Mouse (Mus musculus) thymus, postnatal 4 days (tissue): ENCODE data around the gene Copb1.
"Not testable (repeated sequence)": the region's sequence is repeated elsewhere in the genome, so short reads cannot be mapped to it uniquely, and the experiment has no call there.

ENCODE experiments used
- DNase-seq: peaks from one replicate; pipeline ENCODE4 v3.0.0; 2021

Gene Copb1

DNA sequence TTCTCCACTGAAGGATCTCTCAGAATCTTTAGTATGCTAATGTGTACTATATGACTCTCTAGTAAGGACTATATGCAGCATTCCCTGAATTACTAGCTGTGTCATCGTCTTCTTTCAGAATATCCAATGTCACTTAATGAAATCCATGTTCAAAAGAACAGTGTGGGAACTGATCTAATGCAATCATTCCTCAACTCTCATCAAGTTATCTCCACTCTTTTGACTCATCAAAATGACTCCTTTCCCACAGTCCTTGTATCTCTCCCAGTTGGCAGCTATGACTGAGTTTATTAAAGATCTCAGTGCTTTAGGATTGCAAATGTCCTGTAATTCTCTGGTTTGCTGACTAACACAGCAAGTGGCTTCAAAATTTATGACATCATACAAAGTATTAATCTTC is 40.1 kb downstream of the Copb1 start:
- DNase-seq: no peak

DNA sequence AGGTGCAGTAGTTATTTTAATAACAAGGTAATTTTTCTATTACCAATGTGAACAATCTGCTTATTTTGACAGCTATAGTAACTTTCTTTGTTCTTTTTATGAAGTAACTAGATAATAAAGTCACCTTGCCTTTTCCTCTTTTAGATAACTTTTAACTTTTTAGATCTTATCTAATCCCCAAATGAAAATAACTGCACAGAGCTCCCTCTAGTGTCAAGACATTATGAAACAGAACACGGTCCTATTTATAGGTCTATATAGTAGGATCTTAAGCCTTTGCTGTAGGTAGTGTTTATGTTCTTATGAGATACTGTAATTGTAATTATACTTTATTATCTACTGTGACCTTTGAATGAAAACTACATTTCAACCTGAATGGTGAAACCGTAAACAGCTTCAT is 41.0 kb downstream of the Copb1 start:
- no peak for DNase-seq

DNA sequence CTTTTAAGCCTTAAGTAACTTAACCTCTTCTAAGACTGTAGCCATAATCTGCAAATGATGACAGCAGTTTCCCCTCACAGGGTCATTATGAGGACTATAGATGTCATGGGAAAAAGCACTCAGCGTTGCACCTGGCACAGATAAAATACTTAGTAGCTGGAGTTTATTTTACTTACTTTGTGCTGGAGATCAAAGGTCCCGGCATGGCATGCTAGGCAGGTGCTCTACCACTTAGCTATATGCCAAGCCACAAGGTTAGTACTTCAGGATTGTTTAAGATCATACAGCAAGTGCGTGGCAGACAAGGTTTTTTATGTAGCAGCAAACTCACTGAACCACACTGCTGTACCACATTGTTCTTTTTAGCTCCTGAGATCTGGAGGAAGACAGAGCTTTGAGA is 43.9 kb downstream of the Copb1 start:
- peak; percentile 55 for DNase-seq

DNA sequence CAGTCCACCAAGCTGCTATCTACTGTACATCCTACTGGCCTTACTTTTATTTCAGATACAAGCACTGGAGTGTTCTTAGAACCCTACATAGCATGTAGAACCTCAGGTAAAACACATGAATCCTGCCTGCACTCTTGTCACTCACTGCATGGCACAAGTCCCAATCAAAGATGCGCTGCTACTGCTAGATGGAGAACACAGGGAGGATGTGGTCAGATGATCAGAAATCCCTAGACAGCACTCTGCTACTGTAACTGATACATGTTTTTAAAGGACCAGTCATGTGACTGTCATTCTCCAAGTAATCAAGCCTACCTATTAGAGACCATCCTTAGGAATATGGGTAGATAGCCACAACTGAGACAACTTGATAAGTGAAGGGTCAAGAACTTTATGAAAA is 44.7 kb downstream of the Copb1 start:
- DNase-seq: no peak

- DNase-seq: no peak
Observed at GRCm38 (mm10) chr7:114203491-114204359, 50.8 kb downstream of the Copb1 start.

DNA sequence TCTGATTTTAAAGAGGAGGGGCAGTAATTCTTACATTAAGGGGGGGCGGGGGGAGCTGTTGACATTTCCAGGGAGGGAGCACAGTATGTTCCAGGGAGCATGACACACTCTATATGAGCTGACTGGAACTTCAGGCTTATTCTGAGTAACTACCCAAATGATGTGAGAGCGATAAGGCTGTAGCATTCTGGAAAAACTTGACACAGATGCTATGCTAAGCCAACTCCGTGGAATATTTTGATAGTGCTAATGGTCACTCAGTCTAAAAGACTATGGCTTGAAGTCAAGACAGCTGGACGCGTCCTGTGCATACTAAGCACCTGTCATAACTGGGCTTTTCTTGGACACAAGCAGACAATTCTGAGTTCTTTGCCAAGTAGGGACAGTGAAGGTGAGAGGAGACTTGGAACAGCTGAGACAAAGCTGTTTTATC is 51.5 kb downstream of the Copb1 start:
- DNase-seq: no peak

GRCm38 (mm10) chr7:114200651-114201050 is 53.9 kb downstream of the Copb1 start:
- DNase-seq: no peak

- DNase-seq: no peak
Observed at GRCm38 (mm10) chr7:114199428-114200110, 54.9 kb downstream of the Copb1 start.

DNA sequence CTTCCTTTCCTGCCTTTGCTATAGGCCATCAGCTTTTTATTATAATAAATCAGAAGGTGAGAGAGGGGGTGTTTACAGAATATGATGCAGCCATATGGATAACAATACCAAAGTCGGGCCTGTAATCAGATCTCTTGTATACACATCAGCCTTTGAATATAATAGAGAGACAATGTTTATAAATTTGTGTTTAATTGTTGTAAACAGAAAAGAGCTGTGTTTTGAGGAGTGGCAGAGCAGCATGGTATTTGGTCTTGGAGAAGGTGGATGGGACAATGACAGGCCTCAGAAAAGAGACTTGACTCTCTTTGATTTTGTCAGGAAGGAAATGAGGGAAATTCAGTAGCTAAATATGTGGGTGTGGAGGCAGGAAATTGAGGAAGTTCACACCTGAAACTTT is 56.3 kb downstream of the Copb1 start:
- no peak for DNase-seq

GRCm38 (mm10) chr7:114196588-114196987 is 57.9 kb downstream of the Copb1 start:
- DNase-seq: not testable (repeated sequence)

- not testable (repeated sequence) for DNase-seq
Observed at GRCm38 (mm10) chr7:114194788-114195187, 59.7 kb downstream of the Copb1 start.

GRCm38 (mm10) chr7:114194224-114194623 is 60.3 kb downstream of the Copb1 start:
- no peak for DNase-seq

GRCm38 (mm10) chr7:114193284-114194067 is 61.0 kb downstream of the Copb1 start:
- no peak for DNase-seq

DNA sequence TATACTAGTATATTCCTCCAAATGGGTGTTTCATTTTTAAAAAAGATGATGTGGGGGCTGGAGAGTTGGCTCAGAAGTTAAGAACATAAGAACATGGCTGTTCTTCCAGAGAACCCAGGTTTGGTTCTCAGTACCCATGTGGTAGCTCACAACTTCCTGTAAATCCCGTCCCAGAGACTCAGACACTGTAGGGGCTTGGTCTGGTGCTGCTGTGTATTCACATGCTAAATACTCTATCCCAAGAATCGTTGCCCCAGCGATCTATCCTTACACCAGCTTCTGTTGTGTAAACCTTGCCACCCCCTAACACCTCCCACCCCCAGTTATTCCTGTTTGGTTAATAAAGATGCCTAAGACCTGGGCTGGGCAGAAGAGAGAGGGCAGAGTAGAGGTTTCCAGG is 61.9 kb downstream of the Copb1 start:
- DNase-seq: no peak

DNA sequence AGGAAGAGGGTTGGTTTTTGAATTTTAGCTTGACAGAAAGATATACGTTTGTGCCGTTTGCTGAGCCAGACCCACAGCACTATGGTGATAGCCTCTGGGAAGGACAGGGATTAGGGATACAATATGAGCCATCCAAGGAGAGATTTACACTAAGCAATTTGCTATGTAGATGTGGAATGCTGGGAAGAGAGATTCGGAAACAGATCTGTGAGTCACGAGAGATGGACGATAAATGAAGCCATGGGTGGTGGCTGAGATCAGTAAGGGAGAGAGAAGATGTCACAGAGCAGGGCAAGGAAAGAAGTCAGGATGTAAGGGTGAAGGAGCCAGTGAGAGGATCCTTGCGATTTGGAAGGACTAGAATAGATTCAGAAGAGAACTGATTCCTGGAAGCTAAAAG is 71.1 kb downstream of the Copb1 start:
- DNase-seq: no peak

DNA sequence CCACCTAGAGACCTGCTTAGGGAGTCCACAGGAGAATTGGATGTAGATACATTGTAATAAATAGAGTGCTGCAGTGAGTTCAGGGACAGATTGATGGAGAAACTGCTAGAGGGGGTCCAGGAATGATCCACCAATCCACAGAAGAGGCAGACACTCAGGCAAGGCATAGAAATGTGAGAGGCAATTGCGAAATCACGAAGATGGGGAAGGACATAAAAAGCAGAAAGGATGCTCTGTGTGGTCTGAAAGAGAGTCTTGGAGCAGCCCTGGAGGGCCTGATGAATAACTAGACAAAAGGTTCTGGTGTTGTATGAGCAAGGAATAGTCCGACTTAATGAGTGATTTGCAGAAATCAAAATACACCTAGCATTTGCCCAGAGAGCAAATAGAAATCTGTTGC is 71.8 kb downstream of the Copb1 start:
- DNase-seq: no peak

- DNase-seq: peak; percentile 74
Observed at GRCm38 (mm10) chr7:114181391-114181790, 73.1 kb downstream of the Copb1 start.

GRCm38 (mm10) chr7:114176588-114176987 is 77.9 kb downstream of the Copb1 start:
- DNase-seq: no peak

DNA sequence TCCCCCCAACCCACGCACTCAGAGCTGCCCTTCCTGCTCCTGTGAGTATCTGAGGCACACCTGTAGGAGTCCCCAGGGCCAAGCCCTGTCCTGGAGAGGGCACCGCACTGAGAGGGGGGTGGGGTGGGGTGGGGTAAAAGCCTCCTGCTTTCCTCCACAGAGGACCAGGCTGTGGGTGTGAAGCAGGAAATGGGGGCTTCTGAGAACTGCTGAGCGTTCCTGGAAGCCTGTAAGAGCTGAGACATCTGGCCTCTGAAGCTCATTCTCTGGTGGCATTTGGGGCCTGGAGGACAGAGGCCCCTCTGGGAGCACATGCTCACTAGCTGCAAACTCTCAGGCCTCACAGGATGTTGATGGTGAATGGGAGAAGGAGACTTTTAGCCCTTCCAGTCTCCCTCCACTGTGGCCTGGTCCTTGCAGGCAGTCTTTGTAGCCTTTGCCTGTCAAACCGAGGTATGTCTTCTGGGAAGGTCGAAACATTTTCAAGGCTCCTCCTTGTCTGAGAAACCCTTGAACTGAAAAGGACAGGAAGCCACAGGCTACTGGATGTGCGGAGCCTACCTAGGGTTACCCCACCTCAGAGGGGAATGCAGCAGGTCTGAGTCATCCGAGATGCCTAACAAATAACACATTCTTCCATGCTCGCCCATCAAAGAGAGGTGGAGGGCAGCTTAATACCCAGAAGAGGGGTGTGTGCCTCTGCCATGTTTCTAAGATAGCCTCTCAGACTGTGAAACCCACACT is 83.0 kb downstream of the Copb1 start:
- DNase-seq: peak; percentile 64

- DNase-seq: no peak
Observed at GRCm38 (mm10) chr7:114169996-114170395, 84.5 kb downstream of the Copb1 start.

- DNase-seq: no peak
Observed at GRCm38 (mm10) chr7:114169381-114169780, 85.1 kb downstream of the Copb1 start.
